13 mouse cellular contexts compared by ENCODE assay signal in the genomic region with DNA sequence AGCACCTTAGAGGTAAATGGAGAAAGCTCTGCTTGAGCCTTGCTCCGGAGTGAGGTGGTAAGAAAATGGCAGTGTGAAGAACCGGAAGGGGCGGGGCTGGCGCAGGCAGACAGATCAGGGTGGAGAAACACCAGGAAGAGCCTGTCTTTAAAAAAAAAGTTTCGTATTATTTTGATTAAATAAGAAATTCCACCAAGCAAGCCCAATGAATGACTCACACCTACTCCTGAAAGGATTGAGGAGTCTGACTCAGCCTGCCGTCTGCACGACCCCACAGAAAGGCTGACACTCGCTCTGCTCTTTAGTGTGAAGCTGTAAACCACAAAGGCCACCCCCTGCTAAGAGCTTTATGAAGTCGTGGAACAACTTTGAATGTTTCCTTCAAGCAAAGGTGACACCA. TPM values are rescaled to one million over a fixed set of nuclear protein-coding genes. Genes with fewer than 3 reads are reported as not detected.
DNase-seq lines count a peak whose midpoint lies in the region; ATAC-seq and TF ChIP-seq lines count a peak whose summit lies in the region.
"Had no signal": no experiment of that assay in that cellular context is flagged by ENCODE, and none has a peak within 500 bp of the region (broad histone marks: within the 10 kb centered on the region; RNA-seq: fewer than 3 reads in every experiment).

No protein-coding gene starts in this region.

- 51% methylated on average over 9 of the region's 9 CpGs for whole genome bisulfite sequencing in heart, adult 2 months
- WGBS in heart, embryonic 11.5 days (ENCODE audit: insufficient replicate concordance) = 53% methylated on average over 9 of the region's 9 CpGs

- H3K4me1 ChIP-seq in heart, adult 2 months (ENCODE audit: control insufficient read depth, insufficient read depth, low read length) = peaks cover 11% of the 10 kb centered on the region
- peaks cover 7% of the 10 kb centered on the region; the same call in 1 of the 2 replicates for H3K4me1 ChIP-seq in heart, embryonic 11.5 days (ENCODE audit: control insufficient read depth, insufficient read depth, low read length)
- H3K4me1 ChIP-seq in embryonic fibroblast, embryonic 13.5 days (ENCODE audit: control insufficient read depth, insufficient read depth, low read length) = peaks cover 6% of the 10 kb centered on the region
- H3K4me1 ChIP-seq: intestine, embryonic 15.5 days had no signal

- TF ChIP-seq CTCF in heart, adult 2 months (IDR thresholded peaks at IDR 0.05) = no peak
- TF ChIP-seq CTCF in embryonic fibroblast, embryonic 13.5 days (IDR thresholded peaks at IDR 0.05; ENCODE audit: borderline replicate concordance, insufficient read depth, low read length) = no peak

- H3K4me3 ChIP-seq in heart, adult 2 months = no peak overlapping the region
- no peak overlapping the region for H3K4me3 ChIP-seq in heart, embryonic 11.5 days (ENCODE audit: low read depth, low read length)
- no peak overlapping the region for H3K4me3 ChIP-seq in embryonic fibroblast, embryonic 13.5 days (ENCODE audit: insufficient read depth, low read length)
- H3K4me3 ChIP-seq: forebrain, embryonic 12.5 days; intestine, embryonic 15.5 days; left cerebral cortex, adult 2 months had no signal

- intact Hi-C loops in heart, adult 2 months (cut with DNase I) = no loop called here

- H3K27ac ChIP-seq in heart, adult 2 months = peak overlapping the region; percentile 17; the same call in 1 of the 2 replicates
- no peak overlapping the region for H3K27ac ChIP-seq in heart, embryonic 11.5 days (ENCODE audit: low read depth, low read length)
- peak overlapping the region; percentile 39; the same call in 1 of the 2 replicates for H3K27ac ChIP-seq in embryonic fibroblast, embryonic 13.5 days (ENCODE audit: insufficient read depth, low read length)
- H3K27ac ChIP-seq: forebrain, embryonic 12.5 days; intestine, embryonic 15.5 days; left cerebral cortex, adult 2 months had no signal

- H3K9ac ChIP-seq in heart, adult 2 months (ENCODE audit: low read depth, low read length) = no peak overlapping the region
- no peak overlapping the region for H3K9ac ChIP-seq in heart, embryonic 11.5 days (ENCODE audit: low read depth, low read length)
- H3K9ac ChIP-seq: forebrain, embryonic 12.5 days; intestine, embryonic 15.5 days had no signal

- no peaks in the 10 kb centered on the region for H3K9me3 ChIP-seq in heart, embryonic 11.5 days (replicated peaks; ENCODE audit: control insufficient read depth, low read length)
- H3K9me3 ChIP-seq: forebrain, embryonic 12.5 days; G1E; intestine, embryonic 15.5 days had no signal

- TF ChIP-seq EP300 in heart, adult 2 months (IDR thresholded peaks at IDR 0.05; ENCODE audit: insufficient read depth, low read depth, low read length) = no peak

- no peak overlapping the region for H3K4me2 ChIP-seq in heart, embryonic 11.5 days
- H3K4me2 ChIP-seq: forebrain, embryonic 12.5 days; intestine, embryonic 15.5 days; liver, embryonic 11.5 days had no signal

- H3K27me3 ChIP-seq in heart, adult 2 months (ENCODE audit: control insufficient read depth, insufficient read depth, low read length) = no peaks in the 10 kb centered on the region
- no peaks in the 10 kb centered on the region for H3K27me3 ChIP-seq in heart, embryonic 11.5 days (ENCODE audit: control insufficient read depth, insufficient read depth, low read length)
- H3K27me3 ChIP-seq: forebrain, embryonic 12.5 days; intestine, embryonic 15.5 days had no signal

- H3K36me3 ChIP-seq in heart, adult 2 months (ENCODE audit: control insufficient read depth, insufficient read depth, low read length) = no peaks in the 10 kb centered on the region; the same call in 1 of the 2 replicates
- H3K36me3 ChIP-seq in heart, embryonic 11.5 days (ENCODE audit: control insufficient read depth, insufficient read depth, low read length) = no peaks in the 10 kb centered on the region
- H3K36me3 ChIP-seq: intestine, embryonic 15.5 days had no signal

- no peak for ATAC-seq in heart, embryonic 11.5 days (replicated peaks; ENCODE audit: insufficient number of reproducible peaks, low FRiP score, low TSS enrichment)
- ATAC-seq: intestine, embryonic 15.5 days had no signal

- H3K79me2 ChIP-seq in heart, adult 2 months (replicated peaks; ENCODE audit: control insufficient read depth, insufficient read depth, low read length) = no peaks in the 10 kb centered on the region

- TF ChIP-seq POLR2A in heart, adult 2 months (IDR thresholded peaks at IDR 0.05; ENCODE audit: insufficient read depth, low read depth, low read length) = no peak
- TF ChIP-seq POLR2A in embryonic fibroblast, embryonic 13.5 days (IDR thresholded peaks at IDR 0.05; ENCODE audit: low read depth, low read length) = no peak

- DNase-seq in heart, adult 2 months = no peak
- DNase-seq in urinary bladder, postnatal 14 days (ENCODE audit: low spot score) = peak; percentile 41
- no peak for DNase-seq in urinary bladder, postnatal 36 days (ENCODE audit: low spot score in 2 of 2)
- DNase-seq in testis, postnatal 14 days (ENCODE audit: low spot score) = peak; percentile 12
- no peak for DNase-seq in thymus, adult 18-20 months
- DNase-seq in gastrocnemius, postnatal 4 days (ENCODE audit: low spot score in 2 of 2) = no peak

RNA-seq across cellular contexts. Expression of gene Cdc14a, which starts 43.5 kb away (rescaled TPM):
- total RNA-seq in heart, adult 2 months (2021) = 1 to 10 TPM; 2.8 to 3.4 TPM
- 1.3 and 1.6 TPM in 2 replicates for polyA plus RNA-seq in heart, adult 2 months (2012; rRNA removed)
- polyA plus RNA-seq in heart, embryonic 11.5 days (2014; fragmentation: Nextera tagmentation; extraction: Ambion mirVana) = 6.3 and 6.5 TPM in 2 replicates
- 2.5 and 2.6 TPM in 2 replicates for polyA plus RNA-seq in embryonic fibroblast, embryonic 13.5 days (2011; ENCODE audit: insufficient read length, low read depth, missing spikeins)
- 10 to 100 TPM; 11.8 to 15.8 TPM for total RNA-seq in gastrocnemius, postnatal 4 days (2021)

Comparison
In these comparisons a context has a peak if more than half of its experiments do, and no peak if none do; other contexts are left out.
1. DNase-seq: peak in urinary bladder, postnatal 14 days (single experiment) and testis, postnatal 14 days (single experiment); none in heart, adult 2 months (0 of 2), urinary bladder, postnatal 36 days (0 of 2), thymus, adult 18-20 months (0 of 2) and gastrocnemius, postnatal 4 days (0 of 2).